Mouse (Mus musculus) cerebellum, adult 2 months (tissue): Measurements from ENCODE around the gene Socs3. TPM values are rescaled to one million over a fixed set of nuclear protein-coding genes. Genes with fewer than 3 reads are reported as not detected.
A peak's percentile ranks its signal among the peaks of the same experiment; 100 is the strongest.

Source experiments
- DNase-seq, 2 experiments: peaks; one replicate each; pipeline ENCODE4 v3.0.0; 2021
- H3K27ac ChIP-seq: fragments of 200-500 bp; 2 replicates; pipeline ENCODE4 v1.5.1; 2012; ENCODE audit warnings: low read length, control low read depth, inconsistent platforms; ENCODE audit not compliant: insufficient read depth
- H3K27me3 ChIP-seq: fragments of 200-500 bp; 2 replicates; pipeline ENCODE4 v1.6.1; 2012; ENCODE audit warnings: inconsistent platforms, mild to moderate bottlenecking, low read length, moderate library complexity; ENCODE audit not compliant: control insufficient read depth, insufficient read depth
- H3K4me1 ChIP-seq: fragments of 200-500 bp; 2 replicates; pipeline ENCODE4 v1.6.1; 2011; ENCODE audit warnings: low read length; ENCODE audit not compliant: control insufficient read depth, insufficient read depth
- H3K4me3 ChIP-seq: fragments of 200-500 bp; replicated peaks from 2 replicates; pipeline ENCODE3; 2011; ENCODE audit warnings: mild to moderate bottlenecking, low read depth, low read length, control low read depth; ENCODE audit not compliant: insufficient read depth
- CTCF ChIP-seq: fragments of 200-500 bp; IDR thresholded peaks from 2 replicates; pipeline ENCODE4 v1.5.1; 2011; ENCODE audit warnings: low read depth, mild to moderate bottlenecking, control low read depth, low read length, moderate library complexity, borderline replicate concordance; ENCODE audit not compliant: insufficient read depth
- POLR2A ChIP-seq: fragments of 200-500 bp; IDR thresholded peaks from 2 replicates; pipeline ENCODE4 v1.6.1; 2011; ENCODE audit warnings: low read length, control low read depth, borderline replicate concordance; ENCODE audit not compliant: insufficient read depth
- WGBS: fragments of 180-500 bp; shearing (Covaris S2); methylation state at CpG from one replicate; pipeline ENCODE4 v1.1.7; 2018; 5-methylcytosine and 5-hydroxymethylcytosine counted together
- polyA plus RNA-seq: library from polyadenylated mRNA; depleted of rRNA; stranded (reverse); fragments of >200 nt; gene quantifications from 2 replicates; pipeline ENCODE4 v1.2.3, GENCODE M21; 2012

Socs3 gene
- polyA plus RNA-seq, 1 experiment = 1.6 TPM

DNA sequence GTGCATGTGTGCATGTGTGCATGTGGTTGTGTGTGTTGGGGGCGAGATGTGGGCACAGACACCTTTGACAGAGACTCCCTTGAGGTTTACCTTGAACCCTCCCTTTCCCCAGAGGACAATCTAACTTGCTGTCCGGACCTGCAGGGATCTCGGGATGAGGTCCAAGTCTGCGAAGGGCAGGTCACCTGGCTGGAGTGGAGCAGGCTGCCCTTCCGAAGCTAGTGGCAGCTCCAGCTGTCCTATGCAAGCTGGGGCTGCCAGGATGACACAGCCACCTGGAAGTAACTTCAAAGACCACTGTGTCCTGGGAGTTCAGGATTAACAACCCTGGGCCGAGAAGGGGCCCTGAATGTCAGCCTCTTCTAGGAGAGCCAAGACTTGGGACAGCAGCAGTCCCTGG is 18.5 kb downstream of the Socs3 start:
- Histone ChIP-seq H3K27me3 (no peaks in the 10 kb centered on the region), H3K4me1 (no peaks in the 10 kb centered on the region; the same call in 1 of the 2 replicates), H3K27ac (no peak overlapping the region), H3K4me3 (no peak overlapping the region)
- WGBS = 88% methylated on average over 6 of the region's 6 CpGs
- TF ChIP-seq CTCF (no peak), POLR2A (no peak)
- no peak for DNase-seq

DNA sequence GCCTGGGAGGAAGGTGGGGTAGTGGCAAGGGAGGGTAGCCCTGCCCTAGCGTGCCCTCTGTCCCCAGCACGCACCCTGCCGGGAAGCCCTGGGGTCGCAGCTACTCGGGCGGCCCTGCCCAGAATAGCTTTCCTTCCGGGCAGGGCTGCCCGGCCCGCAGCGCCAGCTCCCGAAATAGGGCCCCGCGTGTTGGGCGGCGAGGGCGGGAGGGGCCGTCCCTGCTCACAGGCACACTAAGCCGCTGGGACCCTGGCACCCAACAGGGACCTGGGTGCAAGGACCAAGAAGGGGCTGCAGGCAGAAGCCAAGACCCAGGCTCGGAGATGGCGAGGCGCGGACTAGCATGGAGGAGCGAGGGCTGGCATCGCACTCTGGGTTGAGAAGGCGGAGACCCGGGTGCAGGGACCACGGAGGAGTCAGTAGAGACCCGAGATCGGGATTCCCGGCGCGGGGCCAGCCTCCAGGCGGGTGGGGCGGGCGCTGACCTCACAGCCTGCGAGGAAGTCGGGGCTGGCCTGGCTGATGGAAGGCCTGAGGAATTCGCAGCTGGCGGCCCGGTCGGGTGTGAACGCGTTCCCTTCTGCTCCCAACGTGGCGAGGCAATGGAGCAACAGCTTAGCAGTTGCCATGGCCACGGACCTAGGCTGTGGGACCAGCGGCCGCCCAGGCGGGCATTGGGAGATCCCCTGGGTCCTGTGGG is 20.3 kb downstream of the Socs3 start:
- peak; percentile 36 to 46 for DNase-seq
- no peak for TF ChIP-seq POLR2A
- TF ChIP-seq CTCF = no peak
- Histone ChIP-seq H3K4me1 (no peaks in the 10 kb centered on the region; the same call in 1 of the 2 replicates), H3K4me3 (peak overlapping the region; percentile 34), H3K27ac (no peak overlapping the region), H3K27me3 (no peaks in the 10 kb centered on the region)
- 9% methylated on average over 49 of the region's 49 CpGs for WGBS

DNA sequence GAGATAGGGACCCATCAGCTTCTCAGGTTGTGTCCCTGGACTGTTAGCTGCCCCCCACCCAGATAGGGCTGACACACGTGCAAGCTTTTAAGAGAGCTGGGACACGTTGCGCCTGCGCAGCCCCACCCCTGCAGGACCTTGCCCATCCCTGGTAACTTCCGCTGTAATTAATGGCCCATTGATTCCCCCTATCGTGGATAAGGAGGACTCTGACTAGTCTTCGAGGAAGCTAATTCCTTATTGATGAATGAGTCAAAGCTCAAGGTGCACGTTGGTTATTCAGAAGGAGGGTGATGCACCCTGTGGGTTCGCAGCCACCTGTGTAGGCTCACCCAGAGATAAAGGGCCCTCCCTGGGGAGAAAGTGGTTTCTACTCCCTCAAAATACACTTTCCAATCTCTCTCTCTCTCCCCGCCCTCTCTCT is 22.8 kb downstream of the Socs3 start:
- no peaks in the 10 kb centered on the region for H3K27me3 ChIP-seq
- H3K4me3 ChIP-seq = no peak overlapping the region
- no peak for DNase-seq
- no peak overlapping the region for H3K27ac ChIP-seq
- H3K4me1 ChIP-seq = no peaks in the 10 kb centered on the region; the same call in 1 of the 2 replicates
- no peak for TF ChIP-seq CTCF
- TF ChIP-seq POLR2A = no peak
- 86% methylated on average over 10 of the region's 10 CpGs for WGBS

DNA sequence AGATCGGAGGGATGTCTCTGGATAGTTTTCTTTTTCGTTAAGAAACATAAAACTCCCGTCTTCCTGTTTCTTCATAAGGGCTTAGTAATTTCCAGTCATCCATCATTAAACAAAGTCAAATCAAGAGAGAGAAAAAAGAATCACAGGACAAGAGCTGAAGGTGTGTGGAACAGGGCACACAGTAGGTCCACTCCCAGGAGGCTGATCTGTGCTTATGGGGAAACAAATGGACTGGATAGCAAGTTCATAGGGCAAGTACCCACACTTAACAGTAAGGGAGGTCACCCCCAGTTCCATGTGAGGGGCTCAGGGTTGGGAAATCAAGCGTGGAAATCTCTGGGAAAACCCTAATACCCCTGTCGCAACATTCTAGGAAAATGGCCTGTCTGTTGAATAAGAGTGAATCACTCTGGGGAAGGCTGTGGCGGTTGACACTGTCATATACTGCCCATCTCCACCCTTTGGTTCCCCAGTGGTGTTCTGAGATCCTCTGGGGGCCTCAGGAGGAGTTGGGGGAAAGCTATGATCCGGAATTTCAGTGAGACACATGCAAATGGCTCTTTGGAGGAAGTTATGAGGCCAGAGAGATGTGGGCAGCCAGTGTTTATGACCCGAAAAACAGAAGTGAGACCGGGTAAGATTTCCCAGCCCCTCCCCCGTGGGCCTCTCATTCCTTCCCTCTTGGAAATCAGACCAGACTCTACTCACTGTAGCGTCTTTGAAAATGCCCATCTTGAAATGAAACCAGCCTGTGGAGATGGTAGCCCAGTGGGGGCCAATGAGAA is 23.5 kb downstream of the Socs3 start:
- no peaks in the 10 kb centered on the region for H3K27me3 ChIP-seq
- H3K27ac ChIP-seq = no peak overlapping the region
- no peaks in the 10 kb centered on the region; the same call in 1 of the 2 replicates for H3K4me1 ChIP-seq
- WGBS = 93% methylated on average over 11 of the region's 11 CpGs
- H3K4me3 ChIP-seq = no peak overlapping the region
- TF ChIP-seq POLR2A = no peak
- no peak for TF ChIP-seq CTCF
- no peak for DNase-seq

DNA sequence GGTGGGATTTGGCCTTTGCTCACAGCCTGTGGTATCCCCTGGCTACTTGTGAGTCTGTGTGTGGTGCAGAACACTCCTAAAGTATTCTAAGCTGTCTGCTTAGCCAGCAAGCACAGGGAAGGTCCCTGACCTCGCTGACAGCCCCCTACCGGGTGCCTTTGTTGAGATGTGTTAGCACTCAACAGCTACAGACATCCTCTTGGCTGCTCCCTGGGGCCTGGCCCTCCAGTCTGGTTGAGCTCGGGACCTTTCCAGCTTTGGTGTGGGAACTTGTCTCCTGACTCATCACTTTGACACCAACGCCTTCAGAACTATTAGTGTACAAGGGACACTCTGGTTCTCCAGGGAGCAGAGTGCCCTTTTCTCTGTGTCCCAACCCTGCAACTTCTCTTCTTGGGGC is 28.0 kb downstream of the Socs3 start:
- 73% methylated on average over 4 of the region's 4 CpGs for WGBS

DNA sequence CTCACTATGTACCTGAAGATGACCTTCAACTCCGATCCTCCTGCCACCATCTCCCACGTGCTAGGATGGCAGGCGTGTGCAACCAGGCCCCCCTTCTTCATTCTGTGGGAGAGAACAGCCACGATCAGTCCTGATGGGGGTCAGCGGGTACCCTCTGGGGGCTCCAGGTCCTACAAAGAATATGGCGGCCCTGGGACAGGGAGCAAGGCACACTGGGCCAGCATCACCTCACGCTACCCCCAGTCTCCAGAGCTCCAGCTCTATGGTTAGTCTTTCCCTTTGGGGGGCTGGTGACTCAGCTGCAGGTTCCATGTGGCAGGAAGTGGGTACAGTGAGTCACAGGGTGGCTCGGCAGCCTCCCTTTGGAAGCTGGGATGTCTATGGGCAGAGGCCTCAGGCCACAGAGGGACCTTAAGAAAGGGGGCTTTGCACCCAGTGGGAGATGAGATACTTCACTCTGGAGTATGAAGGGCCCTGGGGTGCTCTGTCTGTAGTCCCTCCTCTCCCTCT is 28.5 kb downstream of the Socs3 start:
- Histone ChIP-seq H3K4me1 (peaks cover 9% of the 10 kb centered on the region), H3K27ac (no peak overlapping the region), H3K4me3 (no peak overlapping the region), H3K27me3 (no peaks in the 10 kb centered on the region)
- DNase-seq = no peak
- WGBS = 93% methylated on average over 8 of the region's 8 CpGs
- TF ChIP-seq CTCF (no peak), POLR2A (no peak)

More for the DNA sequence above, 28.0 kb downstream of the Socs3 start:
- Histone ChIP-seq H3K27ac (no peak overlapping the region), H3K27me3 (no peaks in the 10 kb centered on the region), H3K4me3 (no peak overlapping the region), H3K4me1 (peaks cover 9% of the 10 kb centered on the region; the same call in 1 of the 2 replicates)
- TF ChIP-seq CTCF = no peak
- no peak for TF ChIP-seq POLR2A
- no peak for DNase-seq

DNA sequence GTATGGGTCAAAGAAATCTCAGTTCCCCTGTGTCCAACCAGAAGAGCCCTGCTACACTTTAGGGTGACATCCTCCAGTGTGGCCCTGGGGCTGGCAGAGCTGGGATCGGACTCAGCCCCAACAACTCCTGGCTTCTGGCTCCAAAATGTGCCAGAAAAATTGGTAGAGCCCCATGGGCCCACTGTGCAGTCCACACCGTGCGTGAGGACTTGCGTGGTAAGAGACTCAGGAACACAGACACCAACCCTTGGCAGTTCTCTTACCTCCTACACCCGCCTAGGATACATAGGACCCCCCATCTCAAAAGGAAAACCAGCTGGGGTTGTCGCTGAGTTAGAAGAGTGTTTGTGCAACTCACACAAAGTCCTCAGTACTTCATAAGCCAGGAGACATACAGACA is 29.0 kb downstream of the Socs3 start:
- Histone ChIP-seq H3K27ac (no peak overlapping the region), H3K27me3 (no peaks in the 10 kb centered on the region), H3K4me3 (no peak overlapping the region), H3K4me1 (peaks cover 14% of the 10 kb centered on the region)
- DNase-seq = no peak
- 86% methylated on average over 6 of the region's 6 CpGs for WGBS
- no peak for TF ChIP-seq POLR2A

DNA sequence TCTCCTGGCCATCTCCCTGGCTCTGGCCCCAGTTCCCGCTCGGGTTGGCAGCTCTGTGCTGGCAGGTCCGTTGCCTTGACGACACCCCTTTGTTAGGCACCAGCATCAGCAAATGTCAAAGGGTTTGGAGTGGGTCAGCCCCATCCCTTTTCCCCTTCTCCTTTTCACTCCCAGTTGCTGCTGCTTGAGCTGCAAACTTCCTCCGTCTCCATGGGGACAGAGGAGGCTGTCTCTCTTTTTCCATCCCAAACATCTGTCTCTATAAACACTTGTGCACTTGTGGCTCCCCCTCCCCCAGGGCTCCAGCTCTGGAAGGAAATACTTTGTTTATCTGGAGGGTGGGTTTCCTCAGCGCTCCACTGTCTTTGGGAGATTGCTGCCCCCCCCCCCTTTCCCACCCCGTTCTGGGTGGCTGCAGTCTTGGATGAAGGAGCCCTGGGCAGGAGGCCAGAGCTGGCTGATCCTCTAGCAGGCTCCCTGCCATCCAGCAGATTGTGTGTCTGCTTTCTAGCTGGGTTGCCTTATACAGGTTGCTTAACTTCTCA is 30.0 kb downstream of the Socs3 start:
- WGBS = 3% methylated on average over 7 of the region's 7 CpGs
- DNase-seq = peak; percentile 78 to 84
- Histone ChIP-seq H3K4me3 (no peak overlapping the region), H3K27me3 (no peaks in the 10 kb centered on the region), H3K4me1 (peaks cover 15% of the 10 kb centered on the region), H3K27ac (no peak overlapping the region)
- no peak for TF ChIP-seq POLR2A
- TF ChIP-seq CTCF = no peak
